Mouse (Mus musculus): ENCODE measurements around the gene Il17d. TPM values are rescaled to one million over a fixed set of nuclear protein-coding genes. Genes with fewer than 3 reads are reported as not detected.

The Il17d gene
- polyA plus RNA-seq, 1 experiment from 2014 or later, result 4.3 TPM

DNA sequence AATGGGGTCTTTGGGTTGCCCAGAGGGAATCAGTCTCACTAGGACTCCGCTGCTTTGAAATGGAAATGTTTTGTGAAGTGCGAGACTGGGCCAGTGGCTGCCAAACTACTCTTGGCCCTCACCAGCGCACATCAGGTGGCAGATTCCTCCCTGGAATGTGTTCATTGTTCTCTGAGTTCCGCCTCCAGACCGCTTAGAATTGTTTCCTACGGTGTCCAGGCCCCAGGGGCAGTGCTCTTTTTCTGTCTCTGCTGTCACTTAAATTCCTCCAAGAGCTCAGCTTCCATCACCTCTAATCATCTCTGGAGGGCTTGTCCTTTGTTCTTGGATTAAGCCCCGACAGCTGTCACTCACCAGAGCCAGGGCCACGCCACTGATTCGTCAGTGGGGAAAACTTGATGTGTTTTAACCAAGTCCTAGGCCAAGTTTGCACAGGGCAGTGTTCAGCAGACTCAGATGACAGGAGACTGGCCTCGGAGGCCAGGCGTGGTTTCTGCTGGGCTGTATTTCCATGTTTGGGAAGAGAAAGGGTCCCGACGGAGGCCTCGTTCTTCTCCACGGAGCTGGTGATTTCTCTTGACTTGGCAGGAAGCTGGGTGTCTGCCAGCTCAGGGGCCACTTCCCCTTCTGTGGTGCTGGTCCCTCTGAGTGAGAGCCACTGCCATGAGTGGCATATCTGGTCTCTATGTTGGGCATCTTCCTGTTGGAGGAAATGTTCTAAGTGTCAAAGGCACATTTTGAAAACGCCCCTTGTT, 12.9 kb downstream of the Il17d start:
- no peak for ATAC-seq (ENCODE audit: insufficient number of reproducible peaks, insufficient read depth, low FRiP score, low TSS enrichment)
- Histone ChIP-seq H3K4me1 (peaks cover 23% of the 10 kb centered on the region), H3K9ac (no peak overlapping the region), H3K36me3 (no peaks in the 10 kb centered on the region), H3K27me3 (peaks cover 48% of the 10 kb centered on the region), H3K4me2 (replicated peaks) (peak overlapping the region; percentile 26; the same call in 1 of the 2 replicates), H3K27ac (no peak overlapping the region), H3K9me3 (no peaks in the 10 kb centered on the region), H3K4me3 (no peak overlapping the region)
- WGBS, result 11% methylated on average over 16 of the region's 16 CpGs

DNA sequence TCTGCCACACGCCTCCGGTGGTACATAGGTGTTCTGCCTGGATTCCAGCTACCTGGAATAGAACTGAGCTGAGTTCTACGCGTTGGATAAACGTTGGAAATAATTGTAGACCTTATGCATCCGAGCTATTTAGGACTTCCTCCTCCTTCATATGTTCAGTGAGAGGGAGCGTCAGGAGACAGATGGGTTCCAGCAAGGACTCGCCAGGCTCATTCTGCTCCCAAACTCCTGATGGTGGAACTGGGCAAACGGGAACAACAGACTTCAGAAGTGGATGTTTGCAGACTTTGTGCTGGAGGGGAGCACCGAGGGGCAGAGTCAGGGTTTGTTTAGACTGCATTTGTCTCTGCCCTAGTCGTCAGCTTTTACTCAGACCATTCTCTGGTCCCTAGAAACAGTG, 16.1 kb downstream of the Il17d start:
- Histone ChIP-seq H3K4me2 (replicated peaks) (no peak overlapping the region), H3K4me3 (no peak overlapping the region), H3K9ac (no peak overlapping the region), H3K4me1 (peaks cover 11% of the 10 kb centered on the region), H3K9me3 (no peaks in the 10 kb centered on the region), H3K27me3 (peaks cover 29% of the 10 kb centered on the region; the same call in 1 of the 2 replicates), H3K27ac (no peak overlapping the region), H3K36me3 (no peaks in the 10 kb centered on the region)
- 83% methylated on average over 11 of the region's 11 CpGs for WGBS
- no peak for ATAC-seq (ENCODE audit: insufficient number of reproducible peaks, insufficient read depth, low FRiP score, low TSS enrichment)

DNA sequence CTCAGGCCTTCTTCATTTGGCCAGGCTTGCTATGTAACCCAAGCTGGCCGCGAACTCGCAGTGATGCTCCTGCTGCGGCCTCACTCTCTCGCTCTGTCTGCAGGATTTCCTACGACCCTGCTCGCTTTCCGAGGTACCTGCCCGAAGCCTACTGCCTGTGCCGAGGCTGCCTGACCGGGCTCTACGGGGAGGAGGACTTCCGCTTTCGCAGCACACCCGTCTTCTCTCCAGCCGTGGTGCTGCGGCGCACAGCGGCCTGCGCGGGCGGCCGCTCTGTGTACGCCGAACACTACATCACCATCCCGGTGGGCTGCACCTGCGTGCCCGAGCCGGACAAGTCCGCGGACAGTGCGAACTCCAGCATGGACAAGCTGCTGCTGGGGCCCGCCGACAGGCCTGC, 17.7 kb downstream of the Il17d start:
- 51% methylated on average over 34 of the region's 34 CpGs for WGBS

DNA sequence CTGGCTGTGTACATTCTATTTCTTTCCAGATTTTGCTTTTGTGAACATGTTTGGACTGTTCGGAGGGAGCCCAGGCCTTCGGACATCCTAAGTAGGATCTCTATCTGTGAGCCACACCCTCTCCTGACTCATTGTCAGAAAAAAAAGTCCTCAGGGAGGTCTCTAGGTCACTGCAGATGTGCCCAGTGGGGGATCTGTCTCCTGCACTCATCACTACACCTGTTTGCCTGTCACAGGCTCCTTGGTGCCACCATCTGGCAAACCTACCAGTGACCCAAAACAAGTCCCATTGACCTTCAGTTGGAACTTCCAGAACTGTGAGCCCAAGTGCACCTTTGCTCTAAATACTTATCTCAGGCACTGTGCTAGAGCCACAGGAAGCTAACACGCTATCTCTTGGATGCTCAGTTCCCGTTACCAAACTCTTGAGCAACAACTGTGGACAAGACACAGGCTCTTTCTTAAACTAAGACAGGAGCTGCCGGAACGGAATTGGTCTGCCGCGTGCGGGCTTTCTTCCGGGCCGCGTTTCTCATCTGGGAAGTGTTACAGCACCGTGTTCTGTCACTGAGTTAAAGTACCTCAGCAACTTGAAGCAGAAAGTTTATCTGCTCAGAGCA, 19.0 kb downstream of the Il17d start:
- no peak overlapping the region for H3K27ac ChIP-seq
- H3K27me3 ChIP-seq, result 0 out of 2 replicates have a peak, but pooled peaks cover 11% of the 10 kb centered on the region
- no peak overlapping the region for H3K9ac ChIP-seq
- no peak for ATAC-seq (ENCODE audit: insufficient number of reproducible peaks, insufficient read depth, low FRiP score, low TSS enrichment)
- 90% methylated on average over 13 of the region's 13 CpGs for WGBS
- H3K4me1 ChIP-seq, result peaks cover 4% of the 10 kb centered on the region; the same call in 1 of the 2 replicates
- no peak overlapping the region for H3K4me3 ChIP-seq
- H3K36me3 ChIP-seq, result peaks cover 6% of the 10 kb centered on the region; the same call in 1 of the 2 replicates
- no peak overlapping the region for H3K4me2 ChIP-seq (replicated peaks)
- no peaks in the 10 kb centered on the region for H3K9me3 ChIP-seq

More for the DNA sequence above, 17.7 kb downstream of the Il17d start:
- Histone ChIP-seq H3K9ac (no peak overlapping the region; the same call in 1 of the 2 replicates), H3K27ac (no peak overlapping the region), H3K4me3 (no peak overlapping the region), H3K36me3 (no peaks in the 10 kb centered on the region), H3K9me3 (no peaks in the 10 kb centered on the region), H3K4me1 (peaks cover 11% of the 10 kb centered on the region), H3K27me3 (peaks cover 19% of the 10 kb centered on the region; the same call in 1 of the 2 replicates), H3K4me2 (replicated peaks) (peak overlapping the region; percentile 33)
- no peak for ATAC-seq (ENCODE audit: insufficient number of reproducible peaks, insufficient read depth, low FRiP score, low TSS enrichment)

DNA sequence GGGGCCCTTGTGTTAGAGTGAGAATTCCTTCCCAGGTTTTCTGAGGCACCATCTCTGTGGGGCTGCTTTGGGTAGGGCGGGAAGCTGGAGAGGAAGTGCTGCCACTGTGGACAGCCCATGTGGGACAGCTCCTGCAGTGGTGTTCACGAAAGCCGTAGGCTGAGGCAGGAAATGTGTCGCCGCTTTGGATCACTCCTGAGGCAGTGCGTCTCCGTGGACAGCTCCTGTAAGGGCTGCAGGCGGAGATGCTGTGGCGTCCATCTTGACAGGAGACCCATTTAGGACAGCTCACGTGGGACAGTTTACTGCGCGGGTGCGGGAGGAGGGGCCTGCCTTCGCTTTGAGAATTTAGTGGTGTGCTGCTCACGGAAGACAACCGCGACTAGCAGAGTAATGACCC, 20.9 kb downstream of the Il17d start:
- Histone ChIP-seq H3K4me1 (peaks cover 4% of the 10 kb centered on the region; the same call in 1 of the 2 replicates), H3K27ac (no peak overlapping the region), H3K4me3 (no peak overlapping the region), H3K27me3 (0 out of 2 replicates have a peak, but pooled peaks cover 11% of the 10 kb centered on the region), H3K9me3 (no peaks in the 10 kb centered on the region), H3K9ac (no peak overlapping the region), H3K36me3 (peaks cover 19% of the 10 kb centered on the region), H3K4me2 (replicated peaks) (no peak overlapping the region)
- ATAC-seq (ENCODE audit: insufficient number of reproducible peaks, insufficient read depth, low FRiP score, low TSS enrichment), result no peak
- WGBS, result 89% methylated on average over 17 of the region's 17 CpGs

DNA sequence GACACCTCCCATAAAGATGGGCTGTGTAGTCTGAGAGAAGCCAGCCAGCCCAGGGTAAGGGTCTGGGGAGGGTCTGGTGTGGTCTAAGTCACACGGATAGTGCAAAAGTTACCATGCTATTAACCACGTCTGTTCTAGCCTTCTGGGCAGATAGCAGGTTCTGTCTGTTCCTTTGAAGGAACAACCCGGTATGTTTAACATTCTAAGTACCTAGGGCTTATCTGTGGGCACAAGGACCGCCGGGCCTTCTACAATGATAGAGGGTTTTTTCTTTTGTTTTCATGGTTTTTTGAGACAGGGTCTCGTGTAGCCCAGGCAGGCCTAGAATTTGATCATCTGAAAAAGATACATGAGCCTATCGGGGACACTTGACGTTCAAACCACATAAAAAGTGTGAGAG, 21.6 kb downstream of the Il17d start:
- Histone ChIP-seq H3K36me3 (peaks cover 19% of the 10 kb centered on the region), H3K9me3 (no peaks in the 10 kb centered on the region), H3K9ac (no peak overlapping the region), H3K27me3 (0 out of 2 replicates have a peak, but pooled peaks cover 8% of the 10 kb centered on the region), H3K4me3 (no peak overlapping the region), H3K27ac (0 out of 2 replicates have a peak overlapping the region, but pooled peaks have one; percentile 2), H3K4me2 (replicated peaks) (no peak overlapping the region), H3K4me1 (peaks cover 4% of the 10 kb centered on the region; the same call in 1 of the 2 replicates)
- ATAC-seq (ENCODE audit: insufficient number of reproducible peaks, insufficient read depth, low FRiP score, low TSS enrichment), result no peak
- WGBS, result 84% methylated on average over 8 of the region's 8 CpGs

DNA sequence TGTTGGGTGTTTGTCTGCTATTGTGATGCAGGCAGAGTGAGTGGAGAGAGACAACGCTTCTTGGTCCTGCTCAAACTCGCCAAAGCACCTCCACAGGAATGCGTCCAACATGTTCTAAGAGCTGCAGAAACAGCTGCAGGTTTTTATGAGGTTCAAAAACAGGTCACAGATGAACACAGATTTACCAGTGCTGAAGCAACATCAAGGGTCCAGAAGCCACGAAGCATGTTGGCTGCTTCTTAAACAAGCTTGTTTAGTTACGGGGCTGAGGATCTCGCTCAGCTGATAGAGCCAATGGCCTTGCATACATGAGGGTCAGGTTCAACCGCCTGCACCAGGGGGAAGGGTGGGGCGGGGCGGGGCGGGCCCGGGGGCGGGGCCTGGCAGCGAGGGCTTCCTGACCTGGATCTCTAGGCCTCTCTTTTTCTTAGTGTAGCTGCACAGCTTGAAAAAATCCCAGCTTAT, 22.0 kb downstream of the Il17d start:
- H3K9me3 ChIP-seq, result no peaks in the 10 kb centered on the region
- peaks cover 4% of the 10 kb centered on the region; the same call in 1 of the 2 replicates for H3K4me1 ChIP-seq
- no peak overlapping the region for H3K4me2 ChIP-seq (replicated peaks)
- H3K9ac ChIP-seq, result no peak overlapping the region
- no peak for ATAC-seq (ENCODE audit: insufficient number of reproducible peaks, insufficient read depth, low FRiP score, low TSS enrichment)
- H3K27ac ChIP-seq, result peak overlapping the region; percentile 46; the same call in 1 of the 2 replicates
- no peak overlapping the region for H3K4me3 ChIP-seq
- 23% methylated on average over 13 of the region's 13 CpGs for WGBS
- H3K27me3 ChIP-seq, result 0 out of 2 replicates have a peak, but pooled peaks cover 4% of the 10 kb centered on the region
- peaks cover 19% of the 10 kb centered on the region for H3K36me3 ChIP-seq

DNA sequence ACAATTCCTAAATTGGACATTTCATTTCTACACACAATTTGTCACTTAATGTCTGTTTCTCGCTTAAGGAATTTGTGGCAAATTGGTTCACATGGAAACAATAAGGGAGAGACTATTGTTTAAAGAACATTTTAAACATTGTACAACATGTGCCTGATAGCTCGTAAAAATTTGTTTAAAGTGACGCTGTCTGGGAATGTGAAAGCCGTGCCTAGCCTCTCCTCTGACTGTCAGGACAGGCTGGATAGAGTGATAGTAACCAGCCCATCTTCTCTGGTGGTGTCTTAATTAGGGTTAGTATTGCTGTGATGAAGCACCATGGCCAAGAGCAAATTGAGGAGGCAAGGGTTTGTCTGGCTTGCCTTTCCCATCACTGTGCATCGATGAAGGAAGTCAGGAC, 22.5 kb downstream of the Il17d start:
- H3K27ac ChIP-seq, result peak overlapping the region; percentile 46; the same call in 1 of the 2 replicates

DNA sequence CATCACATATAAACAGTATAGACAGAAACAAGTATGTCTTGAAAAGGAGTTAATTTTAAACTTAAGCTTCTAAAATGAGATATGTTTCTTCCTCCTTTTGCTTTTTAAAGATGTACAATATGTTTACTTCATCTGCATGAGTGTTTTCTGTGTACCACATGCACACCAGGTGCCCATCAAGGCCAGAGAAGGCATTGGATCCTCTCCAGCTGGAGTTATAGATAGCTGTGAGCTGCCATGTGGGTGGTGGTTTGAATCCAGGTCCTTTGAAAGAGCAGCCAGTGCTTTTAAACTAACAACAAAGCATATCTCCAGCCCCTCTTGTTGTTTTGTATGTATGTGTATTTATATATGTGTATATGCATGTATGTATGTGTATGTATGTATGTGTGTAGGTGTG, 28.4 kb downstream of the Il17d start:
- Histone ChIP-seq H3K4me3 (no peak overlapping the region), H3K9me3 (no peaks in the 10 kb centered on the region), H3K27me3 (no peaks in the 10 kb centered on the region), H3K36me3 (peaks cover 24% of the 10 kb centered on the region), H3K27ac (no peak overlapping the region), H3K4me1 (no peaks in the 10 kb centered on the region), H3K4me2 (replicated peaks) (no peak overlapping the region), H3K9ac (no peak overlapping the region)
- ATAC-seq (ENCODE audit: insufficient number of reproducible peaks, insufficient read depth, low FRiP score, low TSS enrichment), result no peak

More for the DNA sequence above, 22.5 kb downstream of the Il17d start:
- no peak overlapping the region for H3K9ac ChIP-seq
- H3K4me1 ChIP-seq, result peaks cover 4% of the 10 kb centered on the region; the same call in 1 of the 2 replicates
- H3K27me3 ChIP-seq, result 0 out of 2 replicates have a peak, but pooled peaks cover 4% of the 10 kb centered on the region
- WGBS, result 70% methylated on average over 5 of the region's 5 CpGs
- no peak for ATAC-seq (ENCODE audit: insufficient number of reproducible peaks, insufficient read depth, low FRiP score, low TSS enrichment)
- H3K9me3 ChIP-seq, result no peaks in the 10 kb centered on the region
- no peak overlapping the region for H3K4me3 ChIP-seq
- H3K4me2 ChIP-seq (replicated peaks), result no peak overlapping the region
- H3K36me3 ChIP-seq, result peaks cover 19% of the 10 kb centered on the region

DNA sequence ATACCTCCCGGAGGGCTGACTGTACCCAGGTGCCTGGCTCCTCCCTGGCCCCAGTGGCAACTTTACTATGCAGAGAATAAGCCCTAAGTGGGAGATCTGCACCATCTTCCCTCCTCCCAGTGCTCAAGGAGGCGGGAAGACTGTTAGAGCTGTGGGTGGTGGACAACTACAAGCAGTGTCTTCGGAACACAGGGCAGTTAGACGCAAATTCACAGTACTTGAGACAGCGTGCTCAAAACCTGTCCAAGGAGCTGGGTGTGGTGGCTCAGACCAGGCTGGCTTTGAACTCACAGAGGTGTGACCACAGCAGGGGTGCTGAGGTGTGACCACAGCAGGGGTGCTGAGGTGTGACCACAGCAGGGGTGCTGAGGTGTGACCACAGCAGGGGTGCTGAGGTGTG, 29.9 kb downstream of the Il17d start:
- H3K27ac ChIP-seq, result no peak overlapping the region
- no peak for ATAC-seq (ENCODE audit: insufficient number of reproducible peaks, insufficient read depth, low FRiP score, low TSS enrichment)
- H3K27me3 ChIP-seq, result no peaks in the 10 kb centered on the region
- no peaks in the 10 kb centered on the region for H3K4me1 ChIP-seq
- no peak overlapping the region for H3K9ac ChIP-seq
- 0 out of 2 replicates have a peak, but pooled peaks cover 12% of the 10 kb centered on the region for H3K36me3 ChIP-seq
- H3K4me2 ChIP-seq (replicated peaks), result no peak overlapping the region
- no peak overlapping the region for H3K4me3 ChIP-seq
- 88% methylated on average over 5 of the region's 5 CpGs for WGBS
- H3K9me3 ChIP-seq, result no peaks in the 10 kb centered on the region

DNA sequence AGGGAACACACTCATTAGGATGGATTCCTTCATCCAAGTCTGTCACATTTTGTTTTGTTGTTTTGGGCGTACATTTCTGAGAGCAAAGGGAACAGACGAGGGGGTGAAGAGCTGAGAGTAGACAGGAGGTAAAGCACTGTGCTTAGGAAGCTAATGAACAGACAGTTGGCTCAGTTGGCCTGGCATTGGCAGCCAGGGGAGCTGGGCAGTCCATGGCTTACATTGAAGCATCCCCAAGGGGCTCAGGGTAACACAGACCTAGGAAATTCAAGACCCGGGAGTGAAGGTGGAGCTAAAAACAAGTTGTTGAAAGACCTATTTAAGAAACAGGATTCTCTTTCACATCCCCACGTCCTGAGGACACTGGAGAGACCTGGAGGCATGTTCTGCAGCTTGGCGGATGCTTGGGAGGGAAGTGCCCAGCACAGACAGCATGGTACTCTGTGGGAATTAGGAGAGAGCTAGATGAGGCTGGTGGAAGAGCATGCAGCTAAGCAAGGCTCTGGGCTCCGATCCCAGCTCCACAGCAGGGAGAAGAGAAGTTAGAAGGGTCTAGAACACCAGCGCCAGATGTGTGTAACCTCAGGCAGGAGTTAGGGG, 31.0 kb downstream of the Il17d start:
- Histone ChIP-seq H3K4me3 (no peak overlapping the region), H3K27ac (no peak overlapping the region), H3K9me3 (no peaks in the 10 kb centered on the region), H3K36me3 (0 out of 2 replicates have a peak, but pooled peaks cover 6% of the 10 kb centered on the region), H3K9ac (no peak overlapping the region), H3K27me3 (no peaks in the 10 kb centered on the region), H3K4me2 (replicated peaks) (no peak overlapping the region), H3K4me1 (no peaks in the 10 kb centered on the region)
- ATAC-seq (ENCODE audit: insufficient number of reproducible peaks, insufficient read depth, low FRiP score, low TSS enrichment), result no peak
- 77% methylated on average over 7 of the region's 7 CpGs for WGBS

Measured in embryonic facial prominence, embryonic 12.5 days (tissue).